Mouse (Mus musculus): ENCODE results near the gene Sult1a1. TPM values are rescaled to one million over a fixed set of nuclear protein-coding genes. Genes with fewer than 3 reads are reported as not detected.
A peak's percentile ranks its signal among the peaks of the same experiment; 100 is the strongest.

Sult1a1 gene
- polyA plus RNA-seq, 1 experiment from 2014 or later = 17.9 TPM

- ATAC-seq (ENCODE audit: low read depth) (no peak), DNase-seq (ENCODE audit: low spot score) (no peak)
- H3K4me1 ChIP-seq (ENCODE audit: control insufficient read depth, insufficient read depth, low read length) = no peaks in the 10 kb centered on the region
- H3K9ac ChIP-seq (ENCODE audit: low read depth, low read length) = no peak overlapping the region
- H3K27me3 ChIP-seq (replicated peaks; ENCODE audit: control insufficient read depth, insufficient read depth, low read length) = no peaks in the 10 kb centered on the region
- WGBS = 82% methylated on average over 8 of the region's 8 CpGs
- no peaks in the 10 kb centered on the region for H3K9me3 ChIP-seq (ENCODE audit: control insufficient read depth, low read length)
- H3K36me3 ChIP-seq (ENCODE audit: control insufficient read depth, insufficient read depth, low read length) = 0 out of 2 replicates have a peak, but pooled peaks cover 6% of the 10 kb centered on the region
- no peak overlapping the region for H3K4me2 ChIP-seq (ENCODE audit: low read depth, low read length)
- no peak overlapping the region for H3K4me3 ChIP-seq (ENCODE audit: low read depth, low read length)
- H3K27ac ChIP-seq (replicated peaks; ENCODE audit: low read depth, low read length) = no peak overlapping the region
Measured at GRCm38 (mm10) chr7:126678545-126679341, 2.5 kb upstream of the Sult1a1 start.

DNA sequence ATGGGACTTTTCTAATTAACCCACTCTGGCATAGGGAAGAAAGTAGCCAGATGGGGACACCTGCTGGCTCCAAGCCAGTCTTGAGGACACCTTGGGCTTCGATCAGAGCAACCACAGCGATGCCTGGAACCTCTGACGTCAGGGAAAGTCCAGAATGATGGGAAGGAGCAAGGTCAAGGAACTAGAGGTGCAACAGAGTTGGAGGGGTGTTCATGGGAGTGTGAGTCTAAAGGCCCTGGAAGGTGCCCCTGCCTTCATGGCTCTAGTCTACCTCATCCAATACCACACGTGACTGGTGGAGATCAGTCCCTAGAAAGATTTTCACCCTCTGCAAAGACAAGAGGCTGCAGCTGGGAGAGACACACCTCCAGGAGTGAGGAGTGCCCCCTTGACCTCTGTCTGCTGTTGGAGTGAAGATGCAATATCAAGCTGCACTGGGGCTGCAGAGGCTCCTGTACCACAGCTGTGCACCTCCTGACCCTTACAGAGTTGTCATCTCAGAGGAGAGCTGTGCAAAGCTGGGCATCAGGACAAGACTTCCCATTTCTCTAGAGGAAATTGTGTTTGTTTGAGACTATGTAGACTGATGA is 494 bp upstream of the Sult1a1 start:
- H3K4me2 ChIP-seq (ENCODE audit: low read depth, low read length) = no peak overlapping the region
- no peaks in the 10 kb centered on the region for H3K9me3 ChIP-seq (ENCODE audit: control insufficient read depth, low read length)
- 0 out of 2 replicates have a peak, but pooled peaks cover 20% of the 10 kb centered on the region for H3K36me3 ChIP-seq (ENCODE audit: control insufficient read depth, insufficient read depth, low read length)
- DNase-seq (ENCODE audit: low spot score) (no peak), ATAC-seq (ENCODE audit: low read depth) (no peak)
- H3K4me1 ChIP-seq (ENCODE audit: control insufficient read depth, insufficient read depth, low read length) = no peaks in the 10 kb centered on the region
- WGBS = 81% methylated on average over 4 of the region's 4 CpGs
- no peak overlapping the region for H3K4me3 ChIP-seq (ENCODE audit: low read depth, low read length)
- H3K9ac ChIP-seq (ENCODE audit: low read depth, low read length) = no peak overlapping the region
- no peaks in the 10 kb centered on the region for H3K27me3 ChIP-seq (replicated peaks; ENCODE audit: control insufficient read depth, insufficient read depth, low read length)
- no peak overlapping the region for H3K27ac ChIP-seq (replicated peaks; ENCODE audit: low read depth, low read length)

DNA sequence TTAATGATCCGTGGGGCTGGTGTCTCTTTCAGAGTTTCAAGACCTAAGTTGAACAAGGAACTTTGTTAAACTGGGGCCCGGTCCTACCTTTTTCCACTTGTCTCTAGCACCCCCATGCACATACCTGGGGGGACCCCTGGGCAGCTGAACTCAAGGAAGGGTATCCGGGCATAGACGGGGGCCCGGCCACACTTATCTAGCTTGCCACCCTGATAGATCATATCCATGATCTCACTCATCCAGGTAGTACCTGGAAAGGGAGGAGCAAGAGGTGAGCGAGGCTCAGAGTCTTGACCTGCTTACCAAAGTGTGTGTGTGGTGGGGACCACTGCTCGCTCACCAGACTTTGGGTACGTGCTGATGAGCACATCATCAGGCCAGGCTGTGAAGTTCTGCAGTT is 1.1 kb downstream of the Sult1a1 start:
- no peak overlapping the region for H3K9ac ChIP-seq (ENCODE audit: low read depth, low read length)
- no peak for DNase-seq (ENCODE audit: low spot score)
- ATAC-seq (ENCODE audit: low read depth) = no peak
- H3K4me1 ChIP-seq (ENCODE audit: control insufficient read depth, insufficient read depth, low read length) = no peaks in the 10 kb centered on the region
- H3K4me3 ChIP-seq (ENCODE audit: low read depth, low read length) = no peak overlapping the region
- no peaks in the 10 kb centered on the region for H3K9me3 ChIP-seq (ENCODE audit: control insufficient read depth, low read length)
- peaks cover 26% of the 10 kb centered on the region; the same call in 1 of the 2 replicates for H3K36me3 ChIP-seq (ENCODE audit: control insufficient read depth, insufficient read depth, low read length)
- H3K4me2 ChIP-seq (ENCODE audit: low read depth, low read length) = no peak overlapping the region
- H3K27ac ChIP-seq (replicated peaks; ENCODE audit: low read depth, low read length) = no peak overlapping the region
- H3K27me3 ChIP-seq (replicated peaks; ENCODE audit: control insufficient read depth, insufficient read depth, low read length) = no peaks in the 10 kb centered on the region
- 94% methylated on average over 8 of the region's 8 CpGs for WGBS

GRCm38 (mm10) chr7:126672111-126672510 is 4.1 kb downstream of the Sult1a1 start:
- 92% methylated on average over 9 of the region's 9 CpGs for WGBS
- H3K4me1 ChIP-seq (ENCODE audit: control insufficient read depth, insufficient read depth, low read length) = no peaks in the 10 kb centered on the region

DNA sequence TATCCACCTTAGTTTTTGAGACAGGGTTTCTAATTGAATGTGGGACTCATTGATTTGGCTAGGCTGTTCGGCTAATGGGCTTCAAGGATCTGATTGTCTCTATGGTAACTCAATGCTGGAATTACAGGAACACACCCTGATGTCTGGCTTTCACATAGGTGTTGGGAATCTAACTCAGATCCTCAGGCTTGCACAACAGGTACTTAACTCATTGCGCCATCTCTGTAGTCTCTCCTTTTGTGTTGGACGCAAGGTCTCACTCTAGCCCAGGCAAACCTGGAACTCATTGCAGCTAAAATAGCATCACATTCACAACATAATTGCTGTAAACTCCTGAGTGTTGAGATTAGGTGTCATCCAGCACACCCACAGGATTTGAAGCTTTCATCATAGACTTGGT is 6.1 kb downstream of the Sult1a1 start:
- Histone ChIP-seq H3K4me1 (ENCODE audit: control insufficient read depth, insufficient read depth, low read length) (no peaks in the 10 kb centered on the region), H3K36me3 (ENCODE audit: control insufficient read depth, insufficient read depth, low read length) (peaks cover 34% of the 10 kb centered on the region; the same call in 1 of the 2 replicates), H3K4me2 (ENCODE audit: low read depth, low read length) (no peak overlapping the region), H3K4me3 (ENCODE audit: low read depth, low read length) (no peak overlapping the region), H3K9ac (ENCODE audit: low read depth, low read length) (no peak overlapping the region), H3K9me3 (ENCODE audit: control insufficient read depth, low read length) (no peaks in the 10 kb centered on the region), H3K27ac (replicated peaks; ENCODE audit: low read depth, low read length) (no peak overlapping the region), H3K27me3 (replicated peaks; ENCODE audit: control insufficient read depth, insufficient read depth, low read length) (no peaks in the 10 kb centered on the region)
- DNase-seq (ENCODE audit: low spot score) (no peak), ATAC-seq (ENCODE audit: low read depth) (no peak)
- WGBS = 100% methylated on average over 3 of the region's 3 CpGs

More at GRCm38 (mm10) chr7:126672111-126672510, 4.1 kb downstream of the Sult1a1 start:
- DNase-seq (ENCODE audit: low spot score) (no peak), ATAC-seq (ENCODE audit: low read depth) (no peak)
- Histone ChIP-seq H3K27me3 (replicated peaks; ENCODE audit: control insufficient read depth, insufficient read depth, low read length) (no peaks in the 10 kb centered on the region), H3K4me3 (ENCODE audit: low read depth, low read length) (no peak overlapping the region), H3K4me2 (ENCODE audit: low read depth, low read length) (no peak overlapping the region), H3K9me3 (ENCODE audit: control insufficient read depth, low read length) (no peaks in the 10 kb centered on the region), H3K27ac (replicated peaks; ENCODE audit: low read depth, low read length) (no peak overlapping the region), H3K9ac (ENCODE audit: low read depth, low read length) (no peak overlapping the region), H3K36me3 (ENCODE audit: control insufficient read depth, insufficient read depth, low read length) (peaks cover 29% of the 10 kb centered on the region; the same call in 1 of the 2 replicates)

DNA sequence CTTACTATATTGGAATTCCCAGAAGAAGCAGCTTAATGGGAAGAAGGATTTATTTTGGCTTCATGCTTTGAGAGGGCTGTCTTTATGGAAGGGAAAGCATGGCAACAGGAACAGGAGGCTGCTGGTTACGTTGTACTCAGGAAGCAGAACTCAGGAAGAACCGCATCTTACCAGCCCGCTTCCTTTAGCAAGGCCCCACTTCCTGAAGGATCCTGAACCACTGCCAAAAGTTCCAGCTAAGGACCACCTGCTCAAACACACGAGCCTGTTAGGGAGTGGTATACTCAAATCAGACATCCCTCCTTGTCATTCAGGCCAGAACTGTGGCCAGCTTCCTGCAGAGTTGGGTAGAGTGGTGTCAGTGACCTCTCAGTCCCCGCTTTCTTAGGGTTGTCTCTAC is 7.8 kb downstream of the Sult1a1 start:
- 82% methylated on average over 5 of the region's 5 CpGs for WGBS
- no peak overlapping the region for H3K4me2 ChIP-seq (ENCODE audit: low read depth, low read length)

DNA sequence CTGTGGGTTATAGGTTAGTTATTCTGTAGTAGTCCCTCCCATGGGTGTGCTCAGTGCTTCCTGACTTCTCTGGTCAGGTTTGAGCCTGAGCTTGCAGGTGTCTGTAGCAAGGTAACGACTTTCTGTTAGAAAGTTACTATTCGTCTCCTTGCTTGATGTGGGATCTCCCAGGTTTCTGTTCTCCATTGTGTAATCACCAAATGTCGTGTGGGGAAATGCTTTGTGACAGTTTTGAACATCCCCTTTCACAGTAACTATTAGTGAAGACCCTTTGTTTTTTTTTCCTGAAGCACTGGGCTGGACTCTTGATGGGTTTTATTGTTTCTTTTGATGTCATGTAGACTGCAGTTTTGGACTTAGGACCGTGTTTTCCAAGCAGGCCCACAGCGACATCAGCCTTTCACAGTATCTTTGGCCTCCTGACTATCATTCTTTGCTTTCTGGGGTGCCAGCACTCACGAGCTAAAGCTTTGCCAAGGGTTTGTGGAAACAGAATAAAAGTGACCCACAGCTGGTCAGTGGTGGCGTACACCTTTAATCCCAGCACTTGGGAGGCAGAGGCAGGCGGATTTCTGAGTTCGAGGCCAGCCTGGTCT is 8.6 kb downstream of the Sult1a1 start:
- H3K27ac ChIP-seq (replicated peaks; ENCODE audit: low read depth, low read length) = peak overlapping the region; percentile 44; the same call in 1 of the 2 replicates
- peaks cover 39% of the 10 kb centered on the region for H3K36me3 ChIP-seq (ENCODE audit: control insufficient read depth, insufficient read depth, low read length)

More for the DNA sequence above, 7.8 kb downstream of the Sult1a1 start:
- ATAC-seq (ENCODE audit: low read depth) = no peak
- Histone ChIP-seq H3K9ac (ENCODE audit: low read depth, low read length) (no peak overlapping the region), H3K36me3 (ENCODE audit: control insufficient read depth, insufficient read depth, low read length) (peaks cover 40% of the 10 kb centered on the region; the same call in 1 of the 2 replicates), H3K9me3 (ENCODE audit: control insufficient read depth, low read length) (no peaks in the 10 kb centered on the region), H3K27me3 (replicated peaks; ENCODE audit: control insufficient read depth, insufficient read depth, low read length) (no peaks in the 10 kb centered on the region), H3K27ac (replicated peaks; ENCODE audit: low read depth, low read length) (0 out of 2 replicates have a peak overlapping the region, but pooled peaks have one; percentile 44), H3K4me3 (ENCODE audit: low read depth, low read length) (no peak overlapping the region), H3K4me1 (ENCODE audit: control insufficient read depth, insufficient read depth, low read length) (no peaks in the 10 kb centered on the region)
- DNase-seq (ENCODE audit: low spot score) = peak; percentile 32

GRCm38 (mm10) chr7:126665269-126665668 is 11.0 kb downstream of the Sult1a1 start:
- WGBS = 98% methylated on average over 3 of the region's 3 CpGs
- H3K36me3 ChIP-seq (ENCODE audit: control insufficient read depth, insufficient read depth, low read length) = peaks cover 40% of the 10 kb centered on the region
- ATAC-seq (ENCODE audit: low read depth) = no peak

More for the DNA sequence above, 8.6 kb downstream of the Sult1a1 start:
- ATAC-seq (ENCODE audit: low read depth) (no peak), DNase-seq (ENCODE audit: low spot score) (no peak)
- Histone ChIP-seq H3K9ac (ENCODE audit: low read depth, low read length) (no peak overlapping the region), H3K4me3 (ENCODE audit: low read depth, low read length) (no peak overlapping the region), H3K4me1 (ENCODE audit: control insufficient read depth, insufficient read depth, low read length) (no peaks in the 10 kb centered on the region), H3K27me3 (replicated peaks; ENCODE audit: control insufficient read depth, insufficient read depth, low read length) (no peaks in the 10 kb centered on the region), H3K9me3 (ENCODE audit: control insufficient read depth, low read length) (no peaks in the 10 kb centered on the region), H3K4me2 (ENCODE audit: low read depth, low read length) (no peak overlapping the region)
- 85% methylated on average over 9 of the region's 9 CpGs for WGBS

More at GRCm38 (mm10) chr7:126665269-126665668, 11.0 kb downstream of the Sult1a1 start:
- Histone ChIP-seq H3K27ac (replicated peaks; ENCODE audit: low read depth, low read length) (no peak overlapping the region), H3K4me1 (ENCODE audit: control insufficient read depth, insufficient read depth, low read length) (no peaks in the 10 kb centered on the region), H3K4me3 (ENCODE audit: low read depth, low read length) (no peak overlapping the region), H3K4me2 (ENCODE audit: low read depth, low read length) (no peak overlapping the region), H3K9me3 (ENCODE audit: control insufficient read depth, low read length) (no peaks in the 10 kb centered on the region), H3K9ac (ENCODE audit: low read depth, low read length) (no peak overlapping the region), H3K27me3 (replicated peaks; ENCODE audit: control insufficient read depth, insufficient read depth, low read length) (no peaks in the 10 kb centered on the region)
- DNase-seq (ENCODE audit: low spot score) = no peak

All from embryonic facial prominence, embryonic 14.5 days (tissue).